Mouse (Mus musculus) kidney, embryonic 16.5 days (tissue): ENCODE measurements around the gene Diaph3. TPM values are rescaled to one million over a fixed set of nuclear protein-coding genes. Genes with fewer than 3 reads are reported as not detected.
A peak's percentile ranks its signal among the peaks of the same experiment; 100 is the strongest.

Experiments used
- ATAC-seq: fragments of 200-750 bp; cut with Nextera tagmentation; 2 replicates; pipeline ENCODE4 v1.8.0; 2017; ENCODE audit warnings: moderate TSS enrichment; ENCODE audit not compliant: low FRiP score, low TSS enrichment
- H3K27ac ChIP-seq: fragments of 300-500 bp; sonication (generic); 2 replicates; pipeline ENCODE4 v1.5.1; 2014; ENCODE audit warnings: low read length
- H3K27me3 ChIP-seq: fragments of 300-500 bp; sonication (generic); 2 replicates; pipeline ENCODE4 v1.6.1; 2014; ENCODE audit warnings: low read length, control low read depth, mixed read lengths; ENCODE audit not compliant: insufficient read depth
- H3K36me3 ChIP-seq: fragments of 300-500 bp; sonication (generic); 2 replicates; pipeline ENCODE4 v1.6.1; 2014; ENCODE audit warnings: low read length, control low read depth, mixed read lengths; ENCODE audit not compliant: insufficient read depth
- H3K4me1 ChIP-seq: fragments of 300-500 bp; sonication (generic); 2 replicates; pipeline ENCODE4 v1.6.1; 2014; ENCODE audit warnings: low read length, control low read depth, mixed read lengths; ENCODE audit not compliant: insufficient read depth
- H3K4me2 ChIP-seq: fragments of 300-500 bp; sonication (generic); replicated peaks from 2 replicates; pipeline ENCODE4 v1.6.1; 2014; ENCODE audit warnings: low read depth, low read length
- H3K4me3 ChIP-seq: fragments of 300-500 bp; sonication (generic); 2 replicates; pipeline ENCODE4 v1.5.1; 2014; ENCODE audit warnings: mild to moderate bottlenecking, low read length
- H3K9ac ChIP-seq: fragments of 300-500 bp; sonication (generic); replicated peaks from 2 replicates; pipeline ENCODE4 v1.6.1; 2014; ENCODE audit warnings: low read length
- H3K9me3 ChIP-seq: fragments of 300-500 bp; sonication (generic); 2 replicates; pipeline ENCODE4 v1.6.1; 2016; ENCODE audit warnings: low read length, control low read depth
- WGBS: fragments of 180-500 bp; shearing (Covaris S2); extraction: QIAGEN DNeasy Blood & Tissue Kit; methylation state at CpG from one replicate; pipeline ENCODE4 v1.1.7; 2014; 5-methylcytosine and 5-hydroxymethylcytosine counted together
- polyA plus RNA-seq: library from polyadenylated mRNA; unstranded; fragments of >200 nt; fragmentation: Nextera tagmentation; extraction: Ambion mirVana; gene quantifications from 2 replicates; pipeline ENCODE4 v1.2.1, GENCODE M21; 2015

Diaph3 gene
- polyA plus RNA-seq, 1 experiment from 2014 or later = 8.6 TPM

DNA sequence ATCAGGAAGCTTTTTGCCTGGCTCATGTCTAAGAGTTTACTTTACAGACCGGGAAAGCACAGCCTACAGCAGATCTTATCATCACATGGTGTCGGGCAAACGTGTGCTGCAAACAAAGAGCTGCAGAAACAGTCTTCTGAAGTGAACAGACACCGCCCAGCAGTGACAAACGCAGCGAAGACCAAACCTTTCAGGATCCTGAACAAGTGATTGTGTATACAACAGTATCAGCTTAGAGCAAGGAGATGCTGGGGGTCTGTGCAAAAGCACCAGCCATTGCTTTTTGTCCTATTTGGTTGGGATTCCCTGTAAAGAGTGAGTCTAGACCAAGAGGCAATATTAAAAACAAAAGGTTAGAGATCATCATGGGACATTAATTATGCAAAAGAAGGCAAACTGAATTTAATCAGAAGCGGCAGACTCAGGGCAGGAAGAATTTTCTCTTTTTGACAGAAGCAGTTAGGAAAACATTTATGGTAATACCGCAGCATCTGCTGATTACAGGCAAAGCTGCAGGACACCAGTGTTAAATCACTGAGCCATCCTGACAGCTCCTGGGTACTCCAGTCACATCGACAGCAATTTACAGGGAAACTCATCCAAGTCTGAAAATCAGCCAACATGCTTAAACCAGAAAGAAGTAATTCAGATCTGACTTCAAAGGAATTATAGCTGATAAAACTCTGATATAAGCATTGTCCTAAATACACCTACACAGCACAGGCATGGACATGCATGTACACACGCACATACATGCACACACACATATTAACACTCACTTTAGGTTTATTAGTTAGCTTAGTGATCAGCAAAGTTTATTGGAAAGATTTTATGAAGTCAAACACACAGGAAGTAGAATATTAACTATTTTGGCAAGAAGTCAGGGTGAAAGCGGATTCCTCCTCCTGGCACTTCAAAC is 456.2 kb downstream of the Diaph3 start:
- no peak overlapping the region for H3K4me2 ChIP-seq
- no peak for ATAC-seq
- WGBS = 52% methylated on average over 11 of the region's 11 CpGs

DNA sequence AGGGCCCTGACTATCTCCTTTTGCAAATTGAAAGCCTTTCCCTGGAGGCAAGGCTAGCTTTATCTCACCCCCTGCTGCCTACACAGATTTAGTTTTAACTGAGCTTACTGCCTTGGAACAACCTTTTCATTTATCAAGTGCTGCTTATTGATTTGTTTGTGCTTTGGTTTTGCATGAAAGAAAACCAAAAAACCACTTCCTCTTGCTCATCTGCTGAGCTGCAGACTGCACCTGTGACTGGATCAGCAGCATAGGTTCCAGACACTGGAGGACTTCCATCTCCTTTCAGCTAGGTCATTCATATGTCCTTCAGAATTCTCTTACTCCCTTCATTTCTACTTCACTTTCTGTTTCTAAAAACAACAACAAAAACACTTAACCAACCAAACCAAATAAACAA is 459.1 kb downstream of the Diaph3 start:
- no peak overlapping the region for H3K9ac ChIP-seq
- H3K27me3 ChIP-seq = no peaks in the 10 kb centered on the region
- H3K4me2 ChIP-seq = no peak overlapping the region
- ATAC-seq = no peak
- 0 out of 2 replicates have a peak, but pooled peaks cover 5% of the 10 kb centered on the region for H3K4me1 ChIP-seq
- no peak overlapping the region for H3K27ac ChIP-seq
- no peak overlapping the region for H3K4me3 ChIP-seq
- H3K36me3 ChIP-seq = no peaks in the 10 kb centered on the region
- H3K9me3 ChIP-seq = no peaks in the 10 kb centered on the region

More for the DNA sequence above, 456.2 kb downstream of the Diaph3 start:
- Histone ChIP-seq H3K4me1 (0 out of 2 replicates have a peak, but pooled peaks cover 5% of the 10 kb centered on the region), H3K9me3 (no peaks in the 10 kb centered on the region), H3K27me3 (no peaks in the 10 kb centered on the region), H3K9ac (no peak overlapping the region), H3K27ac (no peak overlapping the region), H3K36me3 (no peaks in the 10 kb centered on the region), H3K4me3 (no peak overlapping the region)

DNA sequence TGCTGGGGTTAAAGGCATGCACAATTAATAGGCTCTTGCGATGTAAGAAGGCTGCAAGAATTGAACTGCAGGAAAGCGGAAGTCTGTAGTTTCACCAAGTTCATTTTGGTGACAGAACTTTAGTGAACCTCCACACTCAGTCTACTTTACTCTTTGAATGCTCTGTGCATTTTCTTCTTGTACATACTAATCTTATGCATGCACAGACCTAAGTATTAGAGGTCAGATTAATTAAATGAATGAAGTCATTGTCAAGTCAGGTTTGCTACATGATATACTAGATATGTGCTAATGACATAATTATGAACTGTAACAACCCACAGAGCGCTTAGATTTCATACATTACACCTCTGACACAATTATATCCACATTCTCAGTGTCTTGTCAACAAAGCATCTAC is 462.0 kb downstream of the Diaph3 start:
- Histone ChIP-seq H3K36me3 (no peaks in the 10 kb centered on the region), H3K27ac (no peak overlapping the region), H3K4me1 (no peaks in the 10 kb centered on the region), H3K27me3 (no peaks in the 10 kb centered on the region), H3K9ac (no peak overlapping the region), H3K9me3 (no peaks in the 10 kb centered on the region), H3K4me2 (no peak overlapping the region), H3K4me3 (no peak overlapping the region)
- 95% methylated on average over 3 of the region's 3 CpGs for WGBS
- no peak for ATAC-seq

DNA sequence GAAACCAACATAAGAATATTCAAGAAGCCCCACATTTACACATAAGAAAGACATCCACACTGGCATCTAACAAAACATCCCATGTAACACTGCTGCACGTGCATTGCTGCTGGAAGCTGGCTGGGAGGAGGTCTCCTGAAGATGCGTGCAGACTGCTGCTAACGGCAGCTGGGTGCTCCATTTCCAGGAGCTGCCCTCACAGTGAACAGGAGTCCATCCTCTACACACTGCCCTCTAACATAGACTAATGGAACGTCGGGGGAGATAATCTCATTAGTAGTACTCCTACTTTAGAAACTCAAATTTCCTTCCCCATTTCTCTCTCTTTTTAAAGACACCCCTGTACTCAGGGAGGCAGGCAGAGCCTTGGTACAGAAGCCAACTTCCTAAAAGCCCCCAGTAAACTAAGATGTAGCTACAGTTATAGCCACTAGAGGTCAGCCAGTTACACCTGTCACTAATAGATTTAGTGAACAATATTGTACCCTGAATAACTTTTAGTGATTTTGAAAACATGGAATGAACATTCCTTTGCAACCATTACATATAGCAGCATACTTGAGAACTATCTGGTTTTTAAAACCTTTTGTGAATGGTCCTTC is 462.8 kb downstream of the Diaph3 start:
- Histone ChIP-seq H3K4me2 (no peak overlapping the region), H3K27ac (no peak overlapping the region), H3K9me3 (no peaks in the 10 kb centered on the region), H3K4me1 (no peaks in the 10 kb centered on the region), H3K27me3 (no peaks in the 10 kb centered on the region), H3K4me3 (no peak overlapping the region), H3K9ac (no peak overlapping the region), H3K36me3 (no peaks in the 10 kb centered on the region)
- ATAC-seq = no peak
- 66% methylated on average over 5 of the region's 5 CpGs for WGBS

DNA sequence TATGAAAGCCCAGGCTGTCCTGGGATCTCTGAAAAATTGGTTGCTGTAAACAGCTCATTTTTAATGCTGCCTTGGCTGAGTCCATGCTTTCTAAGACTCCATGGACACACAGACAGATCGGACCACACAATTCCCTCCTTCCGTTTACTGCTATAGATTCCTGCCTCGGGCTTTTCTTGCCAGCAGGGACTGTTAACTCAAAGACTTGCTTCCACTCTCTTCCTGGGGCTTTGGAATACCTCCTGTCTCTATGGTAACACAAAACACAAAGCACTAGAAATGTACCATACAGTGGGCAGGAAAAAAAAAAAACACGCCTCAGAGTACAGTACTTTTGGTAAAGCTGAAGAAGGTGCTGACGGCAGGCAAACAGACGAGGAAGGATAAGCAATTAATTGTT is 464.0 kb downstream of the Diaph3 start:
- WGBS = 73% methylated on average over 6 of the region's 6 CpGs
- no peaks in the 10 kb centered on the region for H3K36me3 ChIP-seq

DNA sequence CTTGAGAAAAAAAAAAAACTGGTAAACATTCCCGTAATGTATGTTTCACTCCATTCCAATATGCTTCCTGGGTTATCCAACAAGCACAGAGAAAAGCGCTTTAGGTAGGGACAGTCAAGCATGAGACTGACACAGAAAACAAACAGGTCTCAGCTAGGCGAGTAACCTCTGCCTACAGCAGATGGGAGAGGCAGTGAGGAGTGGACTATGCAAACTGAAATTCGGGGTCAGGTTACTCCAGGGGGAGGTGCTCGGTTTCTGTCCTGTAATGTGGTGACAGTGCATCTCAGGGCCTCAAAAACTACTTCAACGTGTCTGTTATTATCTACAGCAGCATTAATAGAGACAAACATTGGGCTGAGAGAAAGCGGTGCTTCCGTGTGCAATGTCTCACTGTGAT is 465.7 kb downstream of the Diaph3 start:
- H3K4me3 ChIP-seq = no peak overlapping the region
- H3K27ac ChIP-seq = no peak overlapping the region
- H3K4me1 ChIP-seq = no peaks in the 10 kb centered on the region
- no peaks in the 10 kb centered on the region for H3K36me3 ChIP-seq
- H3K4me2 ChIP-seq = no peak overlapping the region
- H3K9me3 ChIP-seq = no peaks in the 10 kb centered on the region
- no peaks in the 10 kb centered on the region for H3K27me3 ChIP-seq
- WGBS = 40% methylated on average over 8 of the region's 8 CpGs
- no peak overlapping the region for H3K9ac ChIP-seq
- ATAC-seq = peak; percentile 83; the same call in 1 of the 2 replicates

More for the DNA sequence above, 464.0 kb downstream of the Diaph3 start:
- Histone ChIP-seq H3K4me3 (no peak overlapping the region), H3K9ac (no peak overlapping the region), H3K27me3 (no peaks in the 10 kb centered on the region), H3K4me1 (no peaks in the 10 kb centered on the region), H3K27ac (no peak overlapping the region), H3K9me3 (no peaks in the 10 kb centered on the region), H3K4me2 (no peak overlapping the region)
- ATAC-seq = no peak

DNA sequence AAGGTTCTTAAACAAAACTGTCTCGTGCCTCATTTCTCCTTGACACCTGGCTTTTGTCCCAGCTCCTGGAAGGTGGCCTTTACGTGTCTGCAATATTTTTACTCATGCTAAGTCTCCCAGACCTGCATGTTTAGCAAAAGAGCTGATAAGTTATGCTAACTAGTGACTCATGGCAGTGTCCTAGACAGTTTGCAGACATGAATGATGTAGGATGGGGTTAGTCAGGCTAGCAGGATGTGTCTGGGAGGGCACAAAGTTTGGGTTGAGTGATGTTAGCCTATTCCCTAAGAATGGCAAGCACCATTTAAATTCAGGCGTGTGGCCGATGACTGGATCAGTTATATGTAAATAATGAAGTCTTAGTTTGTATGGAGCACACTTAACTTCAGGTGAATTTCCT is 478.2 kb downstream of the Diaph3 start:
- Histone ChIP-seq H3K4me2 (no peak overlapping the region), H3K27ac (no peak overlapping the region), H3K36me3 (no peaks in the 10 kb centered on the region), H3K9me3 (no peaks in the 10 kb centered on the region), H3K4me3 (no peak overlapping the region), H3K9ac (no peak overlapping the region), H3K4me1 (no peaks in the 10 kb centered on the region), H3K27me3 (no peaks in the 10 kb centered on the region)
- no peak for ATAC-seq
- 80% methylated on average over 4 of the region's 4 CpGs for WGBS

DNA sequence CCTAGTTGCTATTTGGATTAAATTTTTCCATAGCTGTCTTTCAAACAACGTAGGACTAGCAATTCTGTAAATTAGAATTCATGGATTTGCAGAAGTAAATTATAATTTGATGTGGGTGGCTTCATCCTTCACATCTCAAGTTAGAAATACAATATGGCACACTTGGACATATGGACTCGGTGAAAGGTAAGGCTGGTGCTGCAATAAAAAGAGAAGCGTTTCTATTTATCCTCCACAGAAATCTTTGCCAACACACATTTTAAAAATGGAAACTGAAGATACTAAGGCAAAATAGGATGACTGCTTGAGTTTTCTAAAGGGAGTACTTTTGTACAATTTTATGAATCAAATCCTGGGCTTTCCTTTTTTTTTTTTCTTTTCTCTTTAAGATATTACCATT is 480.5 kb downstream of the Diaph3 start:
- no peaks in the 10 kb centered on the region for H3K9me3 ChIP-seq
- H3K27me3 ChIP-seq = no peaks in the 10 kb centered on the region
- H3K4me3 ChIP-seq = no peak overlapping the region
- no peak overlapping the region for H3K27ac ChIP-seq
- no peak overlapping the region for H3K4me2 ChIP-seq
- no peak for ATAC-seq
- WGBS = 93% methylated on average over 3 of the region's 3 CpGs
- H3K36me3 ChIP-seq = no peaks in the 10 kb centered on the region
- H3K4me1 ChIP-seq = no peaks in the 10 kb centered on the region
- no peak overlapping the region for H3K9ac ChIP-seq

DNA sequence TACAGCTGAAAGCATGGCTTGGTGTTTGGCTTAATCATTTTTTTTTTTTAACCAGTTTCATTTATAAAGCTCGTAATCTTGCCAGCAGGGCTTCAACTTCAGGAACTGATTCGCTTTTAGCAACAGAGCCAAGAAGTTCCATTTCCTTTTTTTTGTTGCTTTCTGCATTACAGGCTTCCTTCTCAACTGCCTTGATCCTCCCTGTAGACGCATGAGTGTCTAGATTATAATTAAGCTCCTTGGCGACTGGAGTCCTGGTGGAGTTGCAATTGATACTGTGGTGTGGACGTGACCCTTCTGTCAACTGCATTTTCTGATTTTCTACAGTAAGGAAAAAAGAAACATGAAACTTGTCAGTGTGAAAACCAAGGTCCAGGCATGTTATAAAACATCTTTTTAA is 484.8 kb downstream of the Diaph3 start:
- Histone ChIP-seq H3K27me3 (no peaks in the 10 kb centered on the region), H3K9ac (no peak overlapping the region), H3K9me3 (no peaks in the 10 kb centered on the region), H3K4me3 (no peak overlapping the region), H3K4me2 (no peak overlapping the region), H3K36me3 (no peaks in the 10 kb centered on the region), H3K4me1 (no peaks in the 10 kb centered on the region), H3K27ac (no peak overlapping the region)
- no peak for ATAC-seq
- 20% methylated on average over 5 of the region's 5 CpGs for WGBS

DNA sequence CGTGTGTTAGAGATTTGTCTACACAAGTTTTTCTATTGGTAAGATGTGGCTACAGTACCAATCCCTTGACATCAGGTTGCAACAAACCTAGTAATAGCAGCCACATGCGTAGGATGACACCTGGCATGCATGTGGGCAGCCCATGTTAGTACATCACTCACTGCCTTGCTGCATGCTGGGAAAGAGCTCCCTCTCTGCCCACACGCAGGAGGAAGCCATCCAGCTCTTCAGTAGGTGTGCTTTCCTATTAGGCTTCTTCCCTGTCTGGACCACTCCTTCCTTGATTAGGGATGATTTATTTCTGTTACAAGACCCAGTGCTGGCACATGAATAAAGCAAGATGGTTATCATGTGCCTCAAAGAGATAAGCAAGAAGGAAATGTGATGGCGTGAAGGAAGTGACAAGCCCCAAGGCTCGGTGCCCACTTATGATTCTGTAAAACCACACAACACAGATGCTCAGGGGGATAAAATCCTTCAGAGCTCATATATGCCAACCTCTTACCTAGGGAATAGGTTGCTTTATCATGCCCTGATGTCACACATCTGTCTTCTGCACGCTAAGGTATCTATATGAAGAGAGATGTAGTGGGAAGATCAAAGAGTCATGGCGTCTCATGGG is 494.4 kb downstream of the Diaph3 start:
- Histone ChIP-seq H3K27me3 (no peaks in the 10 kb centered on the region), H3K4me1 (no peaks in the 10 kb centered on the region), H3K9me3 (no peaks in the 10 kb centered on the region), H3K9ac (no peak overlapping the region), H3K4me2 (no peak overlapping the region), H3K27ac (no peak overlapping the region), H3K36me3 (no peaks in the 10 kb centered on the region), H3K4me3 (no peak overlapping the region)
- WGBS = 79% methylated on average over 7 of the region's 7 CpGs
- ATAC-seq = no peak
